13 mouse cellular contexts compared by ENCODE assay signal in genomic region chr4:46862677-46863076, GRCm38 (mm10).
"Had no signal": no experiment of that assay in that cellular context is flagged by ENCODE, and none has a peak within 500 bp of the region (broad histone marks: within the 10 kb centered on the region; RNA-seq: fewer than 3 reads in every experiment).

No protein-coding gene starts in this region.

- H3K4me2 ChIP-seq: intestine, embryonic 15.5 days; limb, embryonic 12.5 days; lung, embryonic 15.5 days; neural tube, embryonic 15.5 days had no signal

- H3K9ac ChIP-seq: intestine, embryonic 15.5 days; limb, embryonic 12.5 days; lung, embryonic 15.5 days; neural tube, embryonic 15.5 days had no signal

- H3K9me3 ChIP-seq: intestine, embryonic 15.5 days; limb, embryonic 12.5 days; lung, embryonic 15.5 days; neural tube, embryonic 15.5 days had no signal

- H3K27me3 ChIP-seq: intestine, embryonic 15.5 days; limb, embryonic 12.5 days; lung, embryonic 15.5 days; neural tube, embryonic 15.5 days had no signal

- H3K4me3 ChIP-seq: intestine, embryonic 15.5 days; limb, embryonic 12.5 days; lung, embryonic 15.5 days; myocyte; neural tube, embryonic 15.5 days had no signal

- H3K27ac ChIP-seq: intestine, embryonic 15.5 days; limb, embryonic 12.5 days; lung, embryonic 15.5 days; macrophage; neural tube, embryonic 15.5 days; stomach, postnatal 0 days had no signal

- DNase-seq: kidney, adult 18-20 months; kidney, postnatal 10 days; lung, postnatal 14 days; midbrain, embryonic 14.5 days; right cerebral cortex, adult 18-20 months; thymus, postnatal 4 days had no signal

- ATAC-seq: intestine, embryonic 15.5 days had no signal

- H3K36me3 ChIP-seq: intestine, embryonic 15.5 days; limb, embryonic 12.5 days; lung, embryonic 15.5 days; neural tube, embryonic 15.5 days had no signal
